Mouse (Mus musculus) neural tube, embryonic 11.5 days (tissue): ENCODE measurements around the gene B4gat1. TPM values are rescaled to one million over a fixed set of nuclear protein-coding genes. Genes with fewer than 3 reads are reported as not detected.

ENCODE experiments used
- polyA plus RNA-seq: library from polyadenylated mRNA; unstranded; fragments of >200 nt; fragmentation: Nextera tagmentation; extraction: Ambion mirVana; gene quantifications from 2 replicates; pipeline ENCODE4 v1.2.1, GENCODE M21; 2014

Gene B4gat1
- polyA plus RNA-seq, 1 experiment from 2014 or later = 39.8 TPM

Other genes with a start within 250 kb of the B4gat1 start
- gene Rbm4, start 244.9 kb upstream of the B4gat1 start, polyA plus RNA-seq = 131 and 134 TPM in 2 replicates
- gene Gm21992, start 227.2 kb upstream of the B4gat1 start, polyA plus RNA-seq = 8.5 and 24.4 TPM in 2 replicates
- 113 and 116 TPM in 2 replicates for gene Rbm14, start 227.2 kb upstream of the B4gat1 start, polyA plus RNA-seq
- gene Ccs, start 199.5 kb upstream of the B4gat1 start, polyA plus RNA-seq = 41.4 and 41.5 TPM in 2 replicates
- gene Ccdc87, start 199.5 kb upstream of the B4gat1 start, polyA plus RNA-seq = 0.13 TPM in 1 of 2 replicates, not detected in the other
- 40.6 and 41.8 TPM in 2 replicates for gene Ctsf, start 183.7 kb upstream of the B4gat1 start, polyA plus RNA-seq
- 5.9 and 6.5 TPM in 2 replicates for gene Actn3, start 160.9 kb upstream of the B4gat1 start, polyA plus RNA-seq
- gene Zdhhc24, start 160.2 kb upstream of the B4gat1 start, polyA plus RNA-seq = 12.1 and 14.1 TPM in 2 replicates
- gene Bbs1, start 132.2 kb upstream of the B4gat1 start, polyA plus RNA-seq = 4.8 and 7.9 TPM in 2 replicates
- gene Dpp3, start 110.5 kb upstream of the B4gat1 start, polyA plus RNA-seq = 164 and 171 TPM in 2 replicates
- gene Peli3, start 95.7 kb upstream of the B4gat1 start, polyA plus RNA-seq = 3.4 and 3.5 TPM in 2 replicates
- 143 and 150 TPM in 2 replicates for gene Mrpl11, start 76.7 kb upstream of the B4gat1 start, polyA plus RNA-seq
- gene Npas4, start 48.5 kb upstream of the B4gat1 start, polyA plus RNA-seq = 0.12 TPM in 1 of 2 replicates, not detected in the other
- gene Slc29a2, start 15.0 kb upstream of the B4gat1 start, polyA plus RNA-seq = 3.9 and 6.2 TPM in 2 replicates
- 1.2 and 2.8 TPM in 2 replicates for gene AC124502.3, start 65 bp downstream of the B4gat1 start, polyA plus RNA-seq
- gene Brms1, start 2.5 kb downstream of the B4gat1 start, polyA plus RNA-seq = 65.5 and 78.9 TPM in 2 replicates
- gene Rin1, start 11.7 kb downstream of the B4gat1 start, polyA plus RNA-seq = 1.1 and 2.3 TPM in 2 replicates
- 30.1 and 34.7 TPM in 2 replicates for gene Cd248, start 29.3 kb downstream of the B4gat1 start, polyA plus RNA-seq
- gene Tmem151a, start 46.7 kb downstream of the B4gat1 start, polyA plus RNA-seq = 1.8 and 2.0 TPM in 2 replicates
- 80.4 and 88.0 TPM in 2 replicates for gene Yif1a, start 49.7 kb downstream of the B4gat1 start, polyA plus RNA-seq
- gene Cnih2, start 59.7 kb downstream of the B4gat1 start, polyA plus RNA-seq = 110 and 127 TPM in 2 replicates
- gene Rab1b, start 68.2 kb downstream of the B4gat1 start, polyA plus RNA-seq = 250 and 266 TPM in 2 replicates
- gene Klc2, start 79.7 kb downstream of the B4gat1 start, polyA plus RNA-seq = 40.2 and 43.5 TPM in 2 replicates
- 29.8 and 30.5 TPM in 2 replicates for gene Pacs1, start 234.3 kb downstream of the B4gat1 start, polyA plus RNA-seq